Mouse (Mus musculus) thymus, adult 18-20 months (tissue): Measurements from ENCODE around the gene Sirt1.
A peak's percentile ranks its signal among the peaks of the same experiment; 100 is the strongest.

Experiments used
- DNase-seq, 2 experiments: peaks; one replicate each; pipeline ENCODE4 v3.0.0; 2022; ENCODE audit warnings: mixed read lengths in 2 of 2

The Sirt1 gene

GRCm38 (mm10) chr10:63313726-63314125 is 67.8 kb downstream of the Sirt1 start:
- no peak for DNase-seq

GRCm38 (mm10) chr10:63308582-63309366 is 72.7 kb downstream of the Sirt1 start:
- peak; percentile 36 to 46 for DNase-seq

GRCm38 (mm10) chr10:63302356-63302755 is 79.1 kb downstream of the Sirt1 start:
- no peak for DNase-seq

- no peak for DNase-seq
These were observed 98.7 kb downstream of the Sirt1 start for GRCm38 (mm10) chr10:63282846-63283245.

GRCm38 (mm10) chr10:63282417-63282816 is 99.1 kb downstream of the Sirt1 start:
- no peak for DNase-seq

GRCm38 (mm10) chr10:63279851-63280250 is 101.7 kb downstream of the Sirt1 start:
- no peak for DNase-seq

GRCm38 (mm10) chr10:63277010-63277409 is 104.5 kb downstream of the Sirt1 start:
- no peak for DNase-seq

GRCm38 (mm10) chr10:63272868-63273267 is 108.6 kb downstream of the Sirt1 start:
- DNase-seq, result no peak

GRCm38 (mm10) chr10:63272401-63272800 is 109.1 kb downstream of the Sirt1 start:
- no peak for DNase-seq
